Mouse (Mus musculus) frontal cortex, postnatal 36 days (tissue): ENCODE measurements around the gene Pex11b.
"Not testable (repeated sequence)": the region's sequence is repeated elsewhere in the genome, so short reads cannot be mapped to it uniquely, and the experiment has no call there.

ENCODE experiments used
- DNase-seq, 2 experiments: peaks; one replicate each; pipeline ENCODE4 v3.0.0; 2022; ENCODE audit warnings: low spot score in 2 of 2

Pex11b gene

DNA sequence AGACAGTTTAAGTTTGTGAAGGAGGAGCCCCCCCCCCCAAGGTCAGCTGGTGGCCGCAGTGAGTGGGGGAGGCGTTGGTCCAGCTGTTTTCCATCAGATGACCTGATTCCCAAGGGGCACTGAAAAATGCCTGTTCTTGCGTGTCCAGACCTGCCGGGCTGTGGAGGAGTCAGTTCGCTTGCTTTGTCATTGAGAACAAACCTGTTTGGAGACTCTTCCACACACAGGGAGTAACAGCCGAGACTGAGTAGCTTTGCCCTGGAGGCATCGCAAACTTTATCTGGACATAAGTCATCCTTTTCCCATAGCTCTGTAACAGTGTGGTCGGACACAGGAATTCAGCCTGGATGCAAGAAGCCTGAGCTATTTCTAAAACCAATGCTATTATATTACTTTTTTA, 39.3 kb downstream of the Pex11b start:
- no peak for DNase-seq

DNA sequence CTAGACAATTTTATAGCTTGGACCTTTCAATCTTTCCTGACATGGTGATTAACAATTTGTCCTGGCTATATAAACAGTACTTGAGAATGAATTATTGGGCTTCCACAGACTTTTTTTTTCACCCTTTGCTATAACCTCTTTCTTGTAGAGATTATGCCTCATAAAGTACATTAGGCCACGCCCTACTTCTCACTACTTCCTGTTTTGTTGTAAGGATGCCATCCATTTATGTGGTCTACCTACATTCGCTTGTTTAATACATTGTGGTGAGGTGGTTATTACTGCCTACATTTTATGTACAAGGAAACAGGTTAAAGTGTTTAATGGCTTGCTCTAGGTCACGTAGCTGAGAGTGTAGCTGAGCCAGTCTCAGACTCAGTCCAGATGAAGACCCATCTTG, 40.0 kb downstream of the Pex11b start:
- DNase-seq: no peak

- DNase-seq: no peak
Measured at GRCm38 (mm10) chr3:96675690-96676089, 40.5 kb downstream of the Pex11b start.

DNA sequence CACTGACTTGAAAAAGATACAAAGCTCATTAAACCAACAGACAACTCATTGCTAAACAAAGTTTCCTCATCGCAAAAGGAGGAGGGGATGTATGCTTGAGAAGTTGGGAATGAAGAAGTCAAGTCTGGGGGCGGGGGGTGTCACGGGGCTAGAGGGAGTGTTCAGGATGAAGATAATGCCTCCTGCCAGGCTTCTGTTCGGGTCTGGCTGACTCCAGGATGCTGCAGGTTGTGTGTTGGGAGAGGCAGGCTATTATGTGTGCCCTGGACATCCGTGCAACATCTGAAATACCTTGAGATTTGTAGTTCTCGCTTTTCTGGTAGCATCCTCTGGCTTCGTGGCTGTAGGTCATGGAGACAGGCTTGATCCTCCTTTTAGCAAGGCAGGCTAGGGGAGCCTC, 43.3 kb downstream of the Pex11b start:
- DNase-seq: no peak

DNA sequence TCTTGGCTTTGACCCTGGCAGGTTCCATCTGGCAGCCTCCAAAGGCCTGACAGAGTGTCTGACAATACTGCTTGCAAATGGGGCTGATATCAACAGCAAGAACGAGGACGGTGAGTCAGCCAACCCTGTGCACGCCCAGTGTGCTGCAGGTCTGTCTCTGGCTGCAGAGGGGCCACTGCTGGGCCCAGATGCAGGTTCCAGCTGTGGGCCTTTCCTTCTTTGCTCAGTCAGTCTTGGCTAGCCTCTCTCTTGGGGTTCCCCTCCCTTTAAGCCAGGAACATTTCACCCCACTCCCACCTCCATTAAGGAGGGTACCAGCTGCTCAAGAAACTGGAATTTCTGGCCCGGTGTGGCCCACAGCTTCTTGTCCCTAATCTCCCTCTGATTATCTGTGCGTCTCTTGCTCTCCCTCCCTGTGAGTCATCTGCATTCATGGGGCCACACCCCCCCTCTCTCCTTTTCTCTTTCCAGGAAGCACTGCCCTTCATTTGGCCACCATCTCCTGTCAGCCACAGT, 44.0 kb downstream of the Pex11b start:
- no peak for DNase-seq

DNA sequence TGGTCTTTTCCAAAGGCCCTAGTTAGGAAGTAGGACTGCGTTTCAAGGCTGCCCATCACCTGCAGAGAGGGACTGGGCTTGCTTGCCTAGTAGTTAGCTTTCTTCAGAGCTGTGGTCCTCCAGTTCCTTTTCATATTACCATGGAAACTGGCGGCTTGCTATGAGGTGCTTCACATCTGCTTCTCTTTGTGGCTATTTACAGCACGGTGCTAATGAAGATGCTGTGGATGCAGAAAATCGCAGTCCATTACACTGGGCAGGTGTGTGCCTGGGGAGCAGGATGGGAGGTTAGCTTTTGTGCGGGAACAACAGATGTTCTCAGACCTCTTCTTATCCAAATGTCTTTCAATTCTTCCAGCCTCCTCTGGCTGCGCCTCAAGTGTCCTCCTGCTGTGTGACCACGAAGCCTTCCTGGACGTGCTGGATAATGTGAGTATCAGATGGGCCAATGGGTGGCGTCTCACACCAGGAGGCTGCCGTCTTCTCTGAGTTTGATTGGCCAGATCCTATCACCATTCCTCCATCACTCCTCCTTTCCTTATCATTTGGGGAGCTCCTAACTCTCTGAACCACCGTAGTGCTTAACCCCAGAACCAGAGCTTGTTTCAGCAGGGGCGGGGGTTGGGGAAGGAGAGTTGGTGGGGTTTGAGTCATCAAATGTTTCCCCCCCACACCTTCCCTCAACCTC, 45.2 kb downstream of the Pex11b start:
- no peak for DNase-seq

DNA sequence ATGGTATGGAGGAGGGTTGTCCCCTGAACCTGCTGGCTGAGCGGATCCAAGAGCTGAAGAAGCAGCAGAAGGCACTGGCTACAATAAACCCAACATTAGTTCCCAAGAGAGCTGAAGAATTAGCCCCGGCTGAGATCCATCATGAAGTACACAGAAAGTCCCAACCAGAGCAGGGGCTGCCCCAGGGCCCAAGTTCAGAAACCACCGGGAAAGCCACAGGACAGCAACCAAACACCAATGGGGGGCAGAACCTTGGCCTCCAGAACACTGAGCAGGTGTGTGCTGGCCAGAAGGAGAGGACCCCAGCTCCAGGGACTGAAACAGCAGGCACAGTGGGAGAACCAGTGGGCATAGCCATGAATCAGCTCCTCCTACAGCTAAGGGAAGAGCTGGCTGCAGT, 48.3 kb downstream of the Pex11b start:
- DNase-seq: no peak

DNA sequence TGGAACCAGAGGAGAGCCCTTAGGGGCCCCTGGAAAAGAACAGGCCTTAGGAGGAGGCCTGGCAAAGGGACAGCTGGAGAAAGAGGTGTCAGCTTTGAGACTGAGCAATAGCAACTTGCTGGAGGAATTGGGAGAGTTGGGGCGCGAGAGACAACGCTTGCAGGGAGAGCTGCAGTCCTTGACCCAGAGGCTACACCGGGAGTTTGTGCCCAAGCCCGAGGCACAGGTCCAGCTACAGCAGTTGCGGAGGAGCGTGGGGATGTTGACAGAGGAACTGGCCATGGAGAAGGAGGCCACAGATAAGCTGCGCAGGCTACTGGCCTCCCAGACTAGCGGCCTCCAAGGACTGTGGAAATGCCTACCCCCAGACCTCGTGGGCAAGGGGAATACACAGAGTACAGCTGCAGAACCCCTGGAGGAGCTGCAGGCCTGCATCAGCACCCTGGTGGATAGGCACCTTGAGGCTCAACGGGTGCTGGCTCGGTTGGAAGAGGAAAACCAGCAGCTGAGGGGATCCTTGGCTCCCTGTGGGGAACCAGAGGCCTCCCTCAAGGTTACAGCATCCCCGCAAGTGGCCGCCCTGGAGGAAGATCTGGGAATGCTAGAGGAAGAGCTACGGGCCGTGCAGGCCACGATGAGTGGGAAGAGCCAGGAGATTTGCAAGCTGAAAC, 49.1 kb downstream of the Pex11b start:
- no peak for DNase-seq

DNA sequence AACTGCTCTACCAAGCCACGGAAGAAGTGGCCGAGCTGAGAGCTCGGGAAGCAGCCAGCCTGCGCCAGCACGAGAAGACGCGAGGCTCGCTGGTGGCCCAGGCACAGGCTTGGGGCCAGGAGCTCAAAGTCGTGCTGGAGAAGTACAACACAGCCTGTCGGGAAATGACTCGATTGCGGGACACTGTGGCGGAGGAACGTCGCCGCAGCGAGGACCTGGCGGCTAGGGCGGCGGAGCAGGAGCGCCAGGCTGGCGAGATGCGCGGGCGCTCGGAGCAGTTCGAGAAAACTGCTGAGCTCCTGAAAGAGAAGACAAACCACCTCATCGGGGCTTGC, 49.6 kb downstream of the Pex11b start:
- DNase-seq: no peak

DNA sequence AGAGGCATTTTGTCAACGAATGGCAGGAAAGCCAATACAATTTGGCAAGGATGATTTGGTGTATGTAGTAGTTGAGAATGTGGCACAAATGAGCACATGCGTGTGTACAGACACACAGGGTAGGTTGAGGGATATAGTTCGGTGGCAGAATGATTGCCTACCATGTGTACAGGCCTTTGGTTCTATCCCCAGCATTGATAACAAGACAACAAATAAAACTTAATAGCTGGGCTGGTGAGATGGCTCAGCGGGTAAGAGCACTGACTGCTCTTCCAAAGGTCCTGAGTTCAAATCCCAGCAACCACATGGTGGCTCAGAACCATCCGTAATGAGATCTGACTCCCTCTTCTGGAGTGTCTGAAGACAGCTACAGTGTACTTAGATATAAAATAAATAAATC, 50.9 kb downstream of the Pex11b start:
- not testable (repeated sequence) for DNase-seq

DNA sequence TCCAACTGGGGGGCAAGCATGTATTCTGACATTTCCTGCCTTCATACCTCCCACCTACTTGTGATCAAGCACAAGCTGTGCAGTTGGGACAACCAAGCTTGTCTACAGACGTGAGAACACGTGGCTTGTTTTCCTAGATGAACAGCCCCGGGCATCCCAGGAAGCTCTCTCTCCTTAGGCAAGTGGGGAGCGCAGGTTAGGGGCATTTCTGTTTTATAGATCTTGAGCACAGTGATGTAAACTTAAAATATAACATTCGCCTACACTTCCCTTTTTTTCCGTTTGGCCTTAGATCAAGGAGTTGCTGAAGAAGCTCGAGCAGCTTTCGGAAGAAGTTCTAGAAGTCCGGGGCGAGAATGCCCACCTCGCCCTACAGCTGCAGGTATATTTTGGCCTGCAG, 53.7 kb downstream of the Pex11b start:
- DNase-seq: no peak

DNA sequence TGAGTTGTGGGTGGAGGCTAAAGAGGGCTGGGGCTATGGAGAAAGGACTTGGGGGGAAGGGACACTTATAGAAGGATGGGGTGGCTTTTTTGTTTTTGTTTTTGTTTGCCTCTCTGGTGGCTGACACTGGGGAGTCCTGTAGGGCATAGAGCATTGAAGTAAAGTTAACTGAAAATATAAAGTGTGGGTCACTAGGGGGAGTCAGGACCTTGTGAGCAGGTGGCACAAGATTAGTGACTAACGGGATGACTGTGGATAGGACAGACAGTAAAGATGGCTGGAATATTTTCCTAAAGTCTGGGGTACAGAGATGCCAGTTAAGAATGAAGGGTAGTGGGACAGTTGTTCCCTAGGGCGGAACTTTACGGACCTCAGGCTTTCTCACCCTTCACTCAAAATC, 55.1 kb downstream of the Pex11b start:
- no peak for DNase-seq

- DNase-seq: no peak
Measured at GRCm38 (mm10) chr3:96692506-96692905, 57.3 kb downstream of the Pex11b start.

DNA sequence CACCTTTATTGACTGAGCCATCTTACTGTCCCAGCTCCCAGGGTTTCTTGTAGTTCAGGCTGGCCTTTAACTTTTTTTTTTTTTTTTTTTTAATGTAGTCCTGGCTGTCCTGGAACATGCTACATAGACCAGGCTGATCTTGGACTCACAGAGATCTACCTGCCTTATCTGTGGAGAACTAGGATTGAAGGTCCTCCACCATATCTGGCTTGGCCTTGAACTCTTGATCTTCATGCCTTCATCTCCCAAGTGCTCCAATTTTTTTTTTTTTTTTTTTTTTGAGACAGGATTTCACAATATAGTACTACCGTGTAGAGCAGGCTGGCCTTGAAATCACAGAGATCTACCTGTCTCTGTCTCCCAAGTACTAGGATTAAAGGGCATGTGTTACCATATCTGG, 58.4 kb downstream of the Pex11b start:
- DNase-seq: no peak
